Mouse (Mus musculus) neural tube, embryonic 12.5 days (tissue): ENCODE data around the gene Xpr1. TPM values are rescaled to one million over a fixed set of nuclear protein-coding genes. Genes with fewer than 3 reads are reported as not detected.
A peak's percentile ranks its signal among the peaks of the same experiment; 100 is the strongest.

Experiments used
- ATAC-seq: fragments of 200-750 bp; cut with Nextera tagmentation; 2 replicates; pipeline ENCODE4 v1.8.0; 2017; ENCODE audit warnings: low read depth, mild to moderate bottlenecking, moderate TSS enrichment, moderate library complexity; ENCODE audit not compliant: low FRiP score
- H3K27ac ChIP-seq: fragments of 300-500 bp; sonication (generic); 2 replicates; pipeline ENCODE4 v1.5.1; 2016
- H3K27me3 ChIP-seq: fragments of 300-500 bp; sonication (generic); replicated peaks from 2 replicates; pipeline ENCODE4 v1.6.1; 2016; ENCODE audit warnings: mild to moderate bottlenecking
- H3K36me3 ChIP-seq: fragments of 300-500 bp; sonication (generic); 2 replicates; pipeline ENCODE4 v1.6.1; 2016; ENCODE audit warnings: mild to moderate bottlenecking
- H3K4me1 ChIP-seq: fragments of 300-500 bp; sonication (generic); 2 replicates; pipeline ENCODE4 v1.6.1; 2016
- H3K4me2 ChIP-seq: fragments of 300-500 bp; sonication (generic); replicated peaks from 2 replicates; pipeline ENCODE4 v1.6.1; 2016; ENCODE audit warnings: mild to moderate bottlenecking
- H3K4me3 ChIP-seq: fragments of 300-500 bp; sonication (generic); 2 replicates; pipeline ENCODE4 v1.5.1; 2016
- H3K9ac ChIP-seq: fragments of 300-500 bp; sonication (generic); 2 replicates; pipeline ENCODE4 v1.6.1; 2016; ENCODE audit warnings: mild to moderate bottlenecking
- H3K9me3 ChIP-seq: fragments of 300-500 bp; sonication (generic); 2 replicates; pipeline ENCODE4 v1.6.1; 2016; ENCODE audit warnings: mild to moderate bottlenecking
- WGBS: fragments of 180-500 bp; shearing (Covaris S2); methylation state at CpG from one replicate; pipeline ENCODE4 v1.1.7; 2016; 5-methylcytosine and 5-hydroxymethylcytosine counted together
- polyA plus RNA-seq: library from polyadenylated mRNA; unstranded; fragments of >200 nt; fragmentation: Nextera tagmentation; extraction: Ambion mirVana; gene quantifications from 2 replicates; pipeline ENCODE4 v1.2.1, GENCODE M21; 2016

The Xpr1 gene
- polyA plus RNA-seq = 30.8 and 32.3 TPM in 2 replicates

GRCm38 (mm10) chr1:155416701-155417677 is at the start of gene Xpr1:
TSS of gene Xpr1 (minus strand) at chr1:155417415.
- H3K4me3 ChIP-seq = peak within 1 kb of the TSS; percentile 90

DNA sequence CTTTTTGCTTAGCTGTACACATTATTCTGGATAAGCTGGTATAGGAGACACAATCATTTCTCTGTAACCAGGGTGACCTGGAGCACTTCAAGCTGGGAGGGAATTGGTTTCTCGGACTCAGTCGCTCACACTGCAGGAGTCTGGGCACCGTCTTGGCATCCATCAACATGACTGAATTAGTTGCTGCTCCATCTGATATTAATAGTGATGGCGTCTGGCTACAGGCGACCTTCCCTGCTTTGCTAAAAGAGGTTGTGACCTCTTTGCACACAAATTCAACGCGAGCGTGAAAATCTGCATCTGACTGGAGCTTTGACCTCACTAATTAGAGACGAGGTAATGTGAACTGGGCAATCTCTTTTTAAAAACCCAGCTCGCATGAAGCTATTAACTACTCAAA is 46.2 kb upstream of the Xpr1 start:
- 21% methylated on average over 10 of the region's 10 CpGs for WGBS
- H3K4me2 ChIP-seq = no peak overlapping the region
- ATAC-seq = no peak

More at GRCm38 (mm10) chr1:155416701-155417677, at the start of gene Xpr1:
- no peaks in the 10 kb centered on the region for H3K9me3 ChIP-seq
- H3K27me3 ChIP-seq = no peaks in the 10 kb centered on the region
- H3K36me3 ChIP-seq = no peaks in the 10 kb centered on the region
- peaks cover 5% of the 10 kb centered on the region; the same call in 1 of the 2 replicates for H3K4me1 ChIP-seq
- H3K9ac ChIP-seq = peak within 1 kb of the TSS; percentile 89
- WGBS = 0% methylated on average over 64 of the region's 82 CpGs
- peak within 1 kb of the TSS; percentile 69 for H3K4me2 ChIP-seq
- H3K27ac ChIP-seq = peak within 1 kb of the TSS; percentile 93
- peak; percentile 93 for ATAC-seq

DNA sequence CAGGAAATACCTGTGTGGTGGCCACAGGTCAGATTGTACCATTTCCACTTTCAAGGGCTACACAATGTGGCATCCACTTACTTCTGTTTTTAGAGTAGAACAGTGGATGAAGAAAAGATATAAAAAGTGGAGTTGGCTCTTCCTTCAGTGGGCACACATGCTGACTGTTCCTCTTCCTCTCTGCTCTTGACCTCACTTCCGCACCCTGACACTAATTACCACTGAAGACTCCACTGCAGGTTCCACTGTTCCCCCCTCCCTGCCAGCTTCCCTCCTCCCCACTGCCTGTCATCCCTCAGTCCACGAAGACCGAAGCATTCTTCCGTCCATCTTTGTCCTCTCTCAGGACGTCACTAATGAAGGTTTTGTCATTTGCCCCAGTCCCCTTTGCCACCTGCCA is 45.4 kb upstream of the Xpr1 start:
- Histone ChIP-seq H3K4me2 (no peak overlapping the region), H3K9me3 (no peaks in the 10 kb centered on the region), H3K27ac (no peak overlapping the region), H3K27me3 (no peaks in the 10 kb centered on the region; the same call in 1 of the 2 replicates), H3K4me3 (no peak overlapping the region), H3K9ac (no peak overlapping the region), H3K4me1 (peaks cover 6% of the 10 kb centered on the region; the same call in 1 of the 2 replicates), H3K36me3 (no peaks in the 10 kb centered on the region)
- WGBS = 79% methylated on average over 5 of the region's 5 CpGs
- no peak for ATAC-seq

More for the DNA sequence above, 46.2 kb upstream of the Xpr1 start:
- no peaks in the 10 kb centered on the region; the same call in 1 of the 2 replicates for H3K27me3 ChIP-seq
- no peaks in the 10 kb centered on the region for H3K36me3 ChIP-seq
- no peak overlapping the region for H3K27ac ChIP-seq
- H3K9me3 ChIP-seq = no peaks in the 10 kb centered on the region
- no peak overlapping the region for H3K4me3 ChIP-seq
- H3K9ac ChIP-seq = no peak overlapping the region
- H3K4me1 ChIP-seq = peaks cover 6% of the 10 kb centered on the region; the same call in 1 of the 2 replicates

GRCm38 (mm10) chr1:155457532-155457931 is 40.3 kb upstream of the Xpr1 start:
- H3K27ac ChIP-seq = no peak overlapping the region
- H3K4me1 ChIP-seq = no peaks in the 10 kb centered on the region
- H3K4me3 ChIP-seq = no peak overlapping the region
- H3K36me3 ChIP-seq = no peaks in the 10 kb centered on the region
- no peak overlapping the region for H3K4me2 ChIP-seq
- no peaks in the 10 kb centered on the region for H3K9me3 ChIP-seq
- no peak for ATAC-seq
- 83% methylated on average over 7 of the region's 7 CpGs for WGBS
- no peaks in the 10 kb centered on the region; the same call in 1 of the 2 replicates for H3K27me3 ChIP-seq
- no peak overlapping the region for H3K9ac ChIP-seq

- ATAC-seq = no peak
- Histone ChIP-seq H3K36me3 (no peaks in the 10 kb centered on the region), H3K27ac (no peak overlapping the region), H3K4me2 (no peak overlapping the region), H3K9me3 (no peaks in the 10 kb centered on the region), H3K4me3 (no peak overlapping the region), H3K9ac (no peak overlapping the region), H3K4me1 (no peaks in the 10 kb centered on the region), H3K27me3 (no peaks in the 10 kb centered on the region)
- 83% methylated on average over 8 of the region's 8 CpGs for WGBS
These were observed 36.0 kb upstream of the Xpr1 start for GRCm38 (mm10) chr1:155453180-155453579.

DNA sequence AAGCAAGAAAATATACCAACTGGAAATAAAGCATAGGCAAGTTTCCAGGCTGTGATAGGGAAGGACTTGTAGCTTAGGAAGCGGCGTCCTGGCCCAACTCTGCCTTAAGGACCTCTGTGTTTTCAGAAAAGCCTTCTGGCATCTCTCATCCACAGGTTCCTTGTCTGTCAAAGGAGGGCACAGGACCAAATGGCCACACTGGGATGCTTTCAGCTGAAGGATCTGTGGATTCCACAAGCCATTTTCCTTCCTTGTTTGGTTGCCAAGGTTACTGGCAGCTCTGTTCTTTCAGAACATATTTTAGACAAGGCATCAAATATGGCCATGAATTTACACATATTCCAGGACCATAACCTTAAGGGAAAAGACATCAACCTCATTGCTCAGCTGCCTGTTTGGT is 31.7 kb upstream of the Xpr1 start:
- Histone ChIP-seq H3K4me3 (no peak overlapping the region), H3K36me3 (no peaks in the 10 kb centered on the region), H3K27ac (no peak overlapping the region), H3K9me3 (no peaks in the 10 kb centered on the region), H3K4me2 (no peak overlapping the region), H3K4me1 (no peaks in the 10 kb centered on the region), H3K9ac (no peak overlapping the region), H3K27me3 (no peaks in the 10 kb centered on the region)
- ATAC-seq = no peak
- WGBS = 89% methylated on average over 2 of the region's 2 CpGs

DNA sequence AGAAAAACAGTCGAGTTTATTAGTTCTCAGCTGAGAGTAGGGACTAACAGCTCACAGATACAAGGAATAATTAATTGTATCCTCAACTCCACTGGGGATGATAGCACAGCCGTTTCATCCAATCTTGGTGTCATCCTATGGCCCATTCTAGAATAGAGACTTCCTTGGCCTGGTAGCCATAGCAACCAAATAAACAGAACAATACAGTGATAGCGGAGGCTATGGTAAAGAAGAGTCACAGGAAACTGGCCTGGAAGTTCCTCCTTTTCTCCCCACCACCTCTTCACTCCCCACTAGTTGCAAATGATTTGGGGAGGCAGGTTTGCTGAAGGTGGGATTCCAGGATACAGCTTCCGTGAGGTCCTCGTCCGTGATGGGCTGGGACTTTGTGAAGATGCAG is 30.1 kb upstream of the Xpr1 start:
- WGBS = 77% methylated on average over 6 of the region's 6 CpGs
- H3K9me3 ChIP-seq = no peaks in the 10 kb centered on the region
- H3K4me2 ChIP-seq = no peak overlapping the region
- ATAC-seq = no peak
- no peaks in the 10 kb centered on the region for H3K36me3 ChIP-seq
- H3K9ac ChIP-seq = no peak overlapping the region
- H3K27ac ChIP-seq = no peak overlapping the region
- no peaks in the 10 kb centered on the region for H3K4me1 ChIP-seq
- no peaks in the 10 kb centered on the region for H3K27me3 ChIP-seq
- H3K4me3 ChIP-seq = no peak overlapping the region

GRCm38 (mm10) chr1:155443115-155443514 is 25.9 kb upstream of the Xpr1 start:
- Histone ChIP-seq H3K4me3 (no peak overlapping the region), H3K36me3 (no peaks in the 10 kb centered on the region), H3K9ac (no peak overlapping the region), H3K27me3 (no peaks in the 10 kb centered on the region), H3K27ac (no peak overlapping the region), H3K4me1 (no peaks in the 10 kb centered on the region), H3K9me3 (no peaks in the 10 kb centered on the region), H3K4me2 (no peak overlapping the region)
- WGBS = 79% methylated on average over 4 of the region's 4 CpGs
- ATAC-seq = no peak

- no peaks in the 10 kb centered on the region for H3K27me3 ChIP-seq
- WGBS = 66% methylated on average over 13 of the region's 13 CpGs
- no peak overlapping the region for H3K4me2 ChIP-seq
- no peaks in the 10 kb centered on the region for H3K4me1 ChIP-seq
- no peak overlapping the region for H3K9ac ChIP-seq
- no peak overlapping the region for H3K4me3 ChIP-seq
- no peak for ATAC-seq
- H3K36me3 ChIP-seq = no peaks in the 10 kb centered on the region
- no peaks in the 10 kb centered on the region for H3K9me3 ChIP-seq
- H3K27ac ChIP-seq = peak overlapping the region; percentile 59
These were observed 25.3 kb upstream of the Xpr1 start for GRCm38 (mm10) chr1:155442521-155443001.

DNA sequence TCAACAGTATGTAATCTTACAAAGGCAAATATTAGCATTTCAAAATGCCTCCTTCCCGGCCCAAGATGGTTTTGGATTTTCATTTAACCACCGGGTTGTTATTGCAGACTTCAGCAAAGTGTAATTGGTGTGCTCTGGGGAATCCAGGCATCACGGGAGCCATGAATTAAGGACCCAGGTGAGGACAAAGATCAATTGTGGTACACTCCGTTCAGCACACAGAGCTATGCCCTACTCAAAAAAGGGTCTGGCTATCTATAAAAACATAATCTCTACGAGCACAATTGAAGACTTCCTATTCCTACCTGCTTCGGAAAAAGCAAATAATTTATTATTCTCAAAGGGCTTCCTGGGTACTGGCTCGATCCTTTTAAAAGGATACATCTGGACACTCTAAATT is 22.3 kb upstream of the Xpr1 start:
- 61% methylated on average over 7 of the region's 7 CpGs for WGBS
- no peak overlapping the region for H3K27ac ChIP-seq

DNA sequence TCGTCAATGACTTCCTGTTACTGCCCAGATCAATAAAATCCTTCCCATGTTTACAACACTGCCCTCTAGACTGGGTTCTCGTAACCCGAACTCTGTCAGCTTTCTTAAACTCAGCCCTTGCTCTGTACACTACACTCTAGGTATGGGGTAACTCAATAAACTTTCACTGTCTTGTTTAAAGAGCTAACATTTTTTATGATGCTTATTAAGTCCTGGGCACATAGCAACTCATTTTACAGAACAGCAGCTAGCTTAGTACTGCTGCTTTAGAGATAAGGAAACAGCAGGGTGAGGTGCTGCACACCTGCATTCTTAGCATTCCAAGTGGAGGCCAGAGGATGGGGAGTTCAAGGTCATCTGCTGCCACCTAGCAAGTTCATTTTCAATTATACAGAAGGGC is 21.3 kb upstream of the Xpr1 start:
- Histone ChIP-seq H3K4me3 (no peak overlapping the region), H3K4me1 (no peaks in the 10 kb centered on the region), H3K4me2 (no peak overlapping the region), H3K27me3 (no peaks in the 10 kb centered on the region), H3K36me3 (no peaks in the 10 kb centered on the region), H3K9ac (no peak overlapping the region), H3K27ac (no peak overlapping the region), H3K9me3 (no peaks in the 10 kb centered on the region)
- WGBS = 18% methylated on average over 3 of the region's 3 CpGs
- ATAC-seq = no peak

More for the DNA sequence above, 22.3 kb upstream of the Xpr1 start:
- no peak overlapping the region for H3K4me3 ChIP-seq
- no peaks in the 10 kb centered on the region for H3K9me3 ChIP-seq
- H3K4me1 ChIP-seq = no peaks in the 10 kb centered on the region
- no peak overlapping the region for H3K9ac ChIP-seq
- H3K36me3 ChIP-seq = no peaks in the 10 kb centered on the region
- no peak overlapping the region for H3K4me2 ChIP-seq
- no peaks in the 10 kb centered on the region for H3K27me3 ChIP-seq
- no peak for ATAC-seq

DNA sequence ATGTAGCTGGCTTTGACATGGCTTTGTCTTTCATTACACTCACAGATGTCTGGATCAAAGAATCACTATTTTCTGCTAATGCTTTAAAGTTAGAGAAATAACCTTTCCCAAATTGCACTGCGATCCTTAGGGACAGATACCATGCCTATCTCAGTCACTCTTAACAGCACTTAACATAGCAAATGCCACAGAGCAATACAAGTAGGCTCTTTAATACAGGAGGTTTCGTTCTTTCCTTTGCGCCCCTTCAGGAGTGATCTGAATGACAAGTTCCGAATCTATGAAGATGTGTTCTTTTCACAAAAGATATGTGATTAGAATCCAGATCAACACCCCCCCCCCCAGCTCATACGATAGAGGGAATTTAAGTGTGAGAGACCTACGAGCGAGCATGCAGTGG is 12.1 kb upstream of the Xpr1 start:
- 80% methylated on average over 7 of the region's 7 CpGs for WGBS
- ATAC-seq = no peak

More for the DNA sequence above, 12.1 kb upstream of the Xpr1 start:
- H3K9me3 ChIP-seq = no peaks in the 10 kb centered on the region
- H3K27ac ChIP-seq = no peak overlapping the region
- H3K36me3 ChIP-seq = no peaks in the 10 kb centered on the region
- H3K27me3 ChIP-seq = no peaks in the 10 kb centered on the region
- no peak overlapping the region for H3K9ac ChIP-seq
- H3K4me2 ChIP-seq = no peak overlapping the region
- H3K4me1 ChIP-seq = peaks cover 15% of the 10 kb centered on the region
- H3K4me3 ChIP-seq = no peak overlapping the region
